Mouse (Mus musculus) gonadal fat pad, adult 2 months (tissue): Measurements from ENCODE around the gene Cxadr. TPM values are rescaled to one million over a fixed set of nuclear protein-coding genes. Genes with fewer than 3 reads are reported as not detected.
A peak's percentile ranks its signal among the peaks of the same experiment; 100 is the strongest.

Source experiments
- DNase-seq: peaks from one replicate; pipeline ENCODE4 v3.0.0-alpha.2; 2012; ENCODE audit warnings: low read depth
- polyA plus RNA-seq: library from polyadenylated mRNA; depleted of rRNA; stranded (reverse); fragments of >200 nt; gene quantifications from 2 replicates; pipeline ENCODE4 v1.2.3, GENCODE M21; 2012

The Cxadr gene
- polyA plus RNA-seq, 1 experiment = 15.3 TPM

DNA sequence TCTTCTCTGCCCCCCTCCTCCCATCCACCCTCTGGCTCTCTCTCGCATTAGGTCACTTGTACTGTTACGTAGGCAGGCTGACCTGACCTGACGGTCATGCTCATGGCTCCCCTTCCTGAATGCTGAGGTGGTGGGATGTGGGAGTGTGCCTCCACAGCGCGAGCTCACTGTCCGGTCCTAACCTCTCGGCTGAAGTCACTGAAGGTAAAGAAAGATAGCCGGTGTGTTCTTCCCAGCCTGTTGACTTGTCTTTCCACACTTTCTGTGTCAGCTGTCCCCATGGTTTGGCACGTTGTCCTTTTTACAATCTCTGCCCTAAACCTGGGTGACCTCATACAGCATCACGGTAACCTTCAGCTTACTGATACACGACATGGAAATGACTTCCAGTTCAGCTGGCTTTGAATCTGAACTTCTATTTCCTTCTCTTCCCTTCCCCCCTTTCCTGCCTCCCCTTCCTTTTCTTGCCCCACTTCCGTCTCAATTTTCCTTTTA is 4.4 kb downstream of the Cxadr start:
- DNase-seq = no peak

DNA sequence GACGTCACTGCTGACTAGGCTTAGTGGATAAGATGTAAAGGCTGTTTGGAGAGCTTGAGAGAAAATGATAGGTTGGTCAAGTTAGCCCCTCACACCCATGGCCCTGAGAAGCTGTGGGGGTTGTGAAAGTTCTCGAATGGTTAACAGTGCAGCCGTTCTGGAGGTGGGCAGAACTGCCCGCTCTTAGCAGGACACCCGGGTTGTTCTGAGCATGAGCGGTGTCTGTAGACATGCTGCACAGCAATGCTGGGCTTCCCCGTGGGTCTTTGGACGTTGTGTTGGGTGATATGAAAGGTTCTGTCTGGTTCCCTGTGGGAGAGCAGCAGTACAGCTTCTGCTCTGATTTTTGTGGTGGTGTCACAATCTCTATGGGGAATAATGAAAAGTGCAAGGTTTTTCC is 5.3 kb downstream of the Cxadr start:
- no peak for DNase-seq

- no peak for DNase-seq
Observed at GRCm38 (mm10) chr16:78307476-78308192, 6.3 kb downstream of the Cxadr start.

DNA sequence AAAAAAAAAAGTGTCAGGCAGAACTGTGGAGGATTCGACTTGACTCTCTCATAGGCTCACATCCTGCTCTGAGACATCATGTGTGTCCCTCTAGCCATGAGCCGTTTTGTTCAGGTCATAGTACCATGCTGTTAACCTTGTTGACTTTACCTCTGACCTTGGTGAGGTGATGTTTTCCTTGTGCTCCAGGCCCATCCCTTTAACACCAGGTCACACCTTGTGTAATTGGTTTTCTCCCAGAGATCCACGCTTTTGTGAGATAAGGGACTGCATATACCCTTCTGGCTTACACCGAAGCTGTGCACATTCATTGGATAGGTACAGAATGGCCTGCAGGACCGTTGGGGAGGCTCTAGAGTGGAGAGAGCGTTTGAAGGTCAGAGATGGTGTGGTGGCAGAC is 8.0 kb downstream of the Cxadr start:
- DNase-seq = no peak

- DNase-seq = no peak
Observed at GRCm38 (mm10) chr16:78313135-78313887, 12.0 kb downstream of the Cxadr start.

GRCm38 (mm10) chr16:78314026-78314425 is 12.7 kb downstream of the Cxadr start:
- no peak for DNase-seq

- DNase-seq = no peak
Observed at GRCm38 (mm10) chr16:78316849-78317248, 15.6 kb downstream of the Cxadr start.

- no peak for DNase-seq
Observed at GRCm38 (mm10) chr16:78317960-78318359, 16.7 kb downstream of the Cxadr start.

- DNase-seq = peak; percentile 64
Observed at GRCm38 (mm10) chr16:78319711-78320110, 18.4 kb downstream of the Cxadr start.

DNA sequence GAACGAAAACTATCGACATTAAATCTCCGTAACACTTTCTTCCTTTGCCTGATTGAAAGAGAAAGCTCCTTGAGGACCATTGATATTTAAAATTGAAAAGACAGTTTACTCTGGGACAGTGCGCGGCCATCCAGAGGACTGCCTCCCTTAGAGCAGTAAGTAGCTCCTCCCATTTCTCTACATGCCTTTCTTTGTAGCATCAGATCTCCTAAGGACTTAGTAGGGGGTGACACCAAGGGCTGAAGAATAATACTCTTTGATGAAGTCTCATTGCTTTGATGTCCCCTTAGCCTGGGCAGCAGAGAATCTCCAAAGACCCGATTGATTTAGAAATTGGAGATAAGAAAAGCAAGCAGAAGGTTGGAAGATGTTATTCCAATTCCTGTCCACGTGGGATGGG is 20.3 kb downstream of the Cxadr start:
- no peak for DNase-seq

DNA sequence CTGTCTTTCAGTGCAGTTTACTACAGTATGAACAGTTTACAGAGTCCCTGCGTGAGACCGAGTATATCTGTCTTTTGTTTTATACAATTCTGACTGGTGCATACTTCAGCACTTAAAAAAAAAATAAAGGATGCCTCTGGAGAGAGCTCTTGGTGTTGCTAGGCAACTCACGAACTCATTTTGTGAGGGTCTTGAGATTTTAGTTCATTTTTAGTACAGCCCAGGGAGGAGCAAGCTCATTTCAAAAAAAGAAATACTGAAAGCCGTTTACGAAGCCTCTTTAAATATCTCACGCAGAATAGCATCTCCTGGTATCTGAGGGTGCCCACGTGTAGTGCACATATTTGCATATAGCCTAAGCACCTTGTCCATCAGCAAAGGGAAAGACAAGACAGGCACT is 20.9 kb downstream of the Cxadr start:
- DNase-seq = no peak

DNA sequence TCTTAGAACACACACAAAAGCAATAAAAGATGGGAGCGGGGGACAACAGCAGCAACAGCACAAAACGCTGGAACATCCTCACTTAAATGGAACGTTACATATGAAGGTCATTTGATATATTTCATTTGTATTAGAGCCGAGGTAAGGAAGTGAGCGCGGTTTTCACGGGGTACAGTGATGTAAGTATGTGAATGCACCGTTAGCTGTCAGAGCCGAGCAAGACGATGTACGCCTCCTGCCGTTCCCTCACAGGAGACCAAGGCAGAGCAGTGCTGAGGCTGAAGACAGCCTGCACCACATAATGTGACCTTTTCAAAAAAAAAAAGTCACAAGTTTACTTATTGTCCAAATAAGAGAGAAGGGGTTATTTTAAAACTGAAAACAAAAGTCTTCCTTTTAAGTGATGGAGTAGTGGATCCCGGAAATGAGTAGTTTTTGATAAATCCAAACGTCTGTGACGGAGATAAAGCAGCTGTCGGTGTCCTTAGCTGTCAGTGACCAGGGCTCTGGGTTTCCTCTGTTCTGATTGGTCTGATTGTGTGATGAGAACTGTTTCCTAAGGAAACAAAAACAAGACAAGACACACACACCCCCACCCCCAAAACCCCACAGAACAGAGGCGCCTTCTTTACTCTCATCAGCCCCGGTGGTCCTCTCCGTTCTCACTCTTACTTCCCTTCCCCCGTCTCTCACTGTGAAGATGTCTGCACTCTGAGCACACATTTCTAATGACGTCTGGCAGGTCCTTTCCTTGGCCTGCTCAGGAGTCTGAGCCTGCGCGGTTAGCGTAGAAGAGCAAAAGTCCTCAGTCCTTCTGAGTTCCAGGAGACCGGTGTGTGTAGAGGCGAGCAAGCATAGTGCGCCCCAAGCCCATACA is 24.9 kb downstream of the Cxadr start:
- no peak for DNase-seq

DNA sequence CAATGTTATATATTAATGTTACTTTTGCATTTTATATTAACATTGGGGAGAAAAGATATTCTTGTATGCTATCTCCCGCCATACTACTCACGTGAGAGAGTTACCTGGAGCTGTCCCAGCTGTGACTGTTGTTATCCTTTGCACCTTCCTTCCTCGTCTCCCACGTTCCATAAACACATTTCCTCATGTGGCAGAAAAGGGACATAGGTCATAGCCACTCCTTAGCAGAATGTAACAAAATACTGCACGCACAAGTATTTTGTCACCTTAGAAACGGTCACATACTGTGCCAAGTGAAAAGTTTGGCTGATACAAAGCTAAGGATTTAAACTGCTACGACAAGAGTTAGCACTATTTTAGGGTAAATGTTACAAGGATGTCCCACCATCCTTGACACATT is 26.3 kb downstream of the Cxadr start:
- no peak for DNase-seq

DNA sequence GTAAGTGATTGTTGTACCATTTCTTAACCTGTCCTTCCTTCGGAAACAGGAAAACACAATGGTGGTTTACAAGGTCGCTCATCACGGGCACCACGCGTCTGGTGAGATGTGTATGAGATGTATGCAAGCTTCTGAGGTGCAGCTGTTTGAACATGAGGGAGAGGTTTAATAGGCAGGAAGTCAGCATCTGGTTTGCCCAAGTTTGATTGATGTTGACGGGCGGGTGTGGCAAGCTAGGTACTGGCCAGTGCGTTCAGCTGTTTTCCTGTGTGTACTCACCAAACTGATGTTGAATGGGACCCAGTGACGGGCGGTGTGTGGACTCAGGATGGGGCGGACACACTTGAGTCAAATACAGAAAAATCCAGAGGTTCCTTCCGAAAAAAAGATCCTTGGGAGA is 26.7 kb downstream of the Cxadr start:
- DNase-seq = no peak

- no peak for DNase-seq
Observed at GRCm38 (mm10) chr16:78337226-78337625, 35.9 kb downstream of the Cxadr start.

DNA sequence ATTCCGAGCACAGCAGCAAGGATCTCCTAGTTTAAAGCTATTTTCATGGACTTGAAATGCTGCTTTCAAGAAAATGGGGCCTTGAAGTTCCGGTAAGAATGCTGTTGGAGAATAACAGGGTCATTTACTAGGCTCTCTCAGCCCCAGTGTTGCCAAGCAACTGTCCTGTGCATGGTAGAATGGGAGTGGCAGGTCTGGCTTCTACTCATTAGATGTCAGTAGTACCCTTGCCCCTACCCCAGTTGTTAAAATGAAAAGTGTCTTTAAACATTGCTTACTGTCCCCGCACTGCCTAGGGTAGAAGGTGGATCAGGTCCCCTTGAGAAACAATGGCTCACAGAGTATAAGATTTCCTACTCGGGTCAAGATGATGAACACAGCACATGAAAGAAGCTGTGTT is 40.1 kb downstream of the Cxadr start:
- DNase-seq = no peak

DNA sequence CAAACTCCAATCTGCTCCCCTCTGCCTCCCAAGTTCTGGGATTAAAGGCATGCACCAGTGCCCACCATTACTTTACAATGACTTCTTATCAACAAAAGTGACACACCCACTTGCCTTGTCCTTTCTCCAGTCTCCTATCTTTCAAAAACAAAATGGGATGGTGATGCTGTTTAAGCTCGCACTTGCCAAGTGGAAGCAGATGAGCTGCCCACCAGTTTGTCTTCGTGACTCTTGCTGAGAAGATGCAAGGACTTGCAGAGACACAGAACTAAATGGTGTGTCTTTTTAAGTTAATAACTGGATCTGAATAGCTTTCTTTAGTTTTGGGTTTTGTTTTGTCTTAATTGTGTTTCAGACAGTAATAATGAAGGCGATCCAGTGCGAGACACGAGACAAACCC is 41.5 kb downstream of the Cxadr start:
- no peak for DNase-seq

GRCm38 (mm10) chr16:78343792-78344191 is 42.5 kb downstream of the Cxadr start:
- DNase-seq = no peak

- DNase-seq = no peak
Observed at GRCm38 (mm10) chr16:78346662-78347327, 45.5 kb downstream of the Cxadr start.

- no peak for DNase-seq
Observed at GRCm38 (mm10) chr16:78347328-78347926, 46.1 kb downstream of the Cxadr start.

GRCm38 (mm10) chr16:78357757-78358156 is 56.5 kb downstream of the Cxadr start:
- DNase-seq = no peak
